Comparison of ENCODE assay signal across 21 mouse cellular contexts in genomic region chr7:113685349-113685748, GRCm38 (mm10).
DNase-seq lines count a peak whose midpoint lies in the region; ATAC-seq and TF ChIP-seq lines count a peak whose summit lies in the region.
"Had no signal": no experiment of that assay in that cellular context is flagged by ENCODE, and none has a peak within 500 bp of the region (broad histone marks: within the 10 kb centered on the region; RNA-seq: fewer than 3 reads in every experiment).

No protein-coding gene starts in this region.

- 81% methylated on average over 4 of the region's 4 CpGs for WGBS in heart, adult 2 months
- WGBS in heart, embryonic 10.5 days, result 89% methylated on average over 4 of the region's 4 CpGs
- whole genome bisulfite sequencing in heart, embryonic 12.5 days, result 88% methylated on average over 4 of the region's 4 CpGs

- H3K9ac ChIP-seq in heart, adult 2 months (ENCODE audit: low read depth, low read length), result no peak overlapping the region
- no peak overlapping the region for H3K9ac ChIP-seq in heart, embryonic 12.5 days

- no peak overlapping the region for H3K27ac ChIP-seq in heart, adult 2 months
- H3K27ac ChIP-seq in heart, embryonic 10.5 days, result no peak overlapping the region
- no peak overlapping the region for H3K27ac ChIP-seq in heart, embryonic 12.5 days (ENCODE audit: poor library complexity, severe bottlenecking)
- no peak overlapping the region for H3K27ac ChIP-seq in gastrocnemius, adult 2 months

- H3K4me2 ChIP-seq in heart, embryonic 12.5 days, result no peak overlapping the region

- H3K4me3 ChIP-seq in heart, adult 2 months, result no peak overlapping the region
- H3K4me3 ChIP-seq in heart, embryonic 10.5 days, result no peak overlapping the region
- no peak overlapping the region for H3K4me3 ChIP-seq in heart, embryonic 12.5 days
- no peak overlapping the region for H3K4me3 ChIP-seq in gastrocnemius, adult 2 months

- no peaks in the 10 kb centered on the region for H3K79me2 ChIP-seq in heart, adult 2 months (replicated peaks; ENCODE audit: control insufficient read depth, insufficient read depth, low read length)

- H3K4me1 ChIP-seq in heart, adult 2 months (ENCODE audit: control insufficient read depth, insufficient read depth, low read length), result no peaks in the 10 kb centered on the region
- peaks cover 13% of the 10 kb centered on the region for H3K4me1 ChIP-seq in heart, embryonic 10.5 days
- peaks cover 15% of the 10 kb centered on the region for H3K4me1 ChIP-seq in heart, embryonic 12.5 days (replicated peaks)

- no peaks in the 10 kb centered on the region; the same call in 1 of the 2 replicates for H3K27me3 ChIP-seq in heart, adult 2 months (ENCODE audit: control insufficient read depth, insufficient read depth, low read length)
- H3K27me3 ChIP-seq in heart, embryonic 10.5 days (ENCODE audit: insufficient read depth, poor library complexity, severe bottlenecking), result 0 out of 2 replicates have a peak, but pooled peaks cover 6% of the 10 kb centered on the region
- H3K27me3 ChIP-seq in heart, embryonic 12.5 days (replicated peaks), result no peaks in the 10 kb centered on the region; the same call in 1 of the 2 replicates

- no peak for TF ChIP-seq POLR2A in heart, adult 2 months (IDR thresholded peaks at IDR 0.05; ENCODE audit: insufficient read depth, low read depth, low read length)

- no peaks in the 10 kb centered on the region for H3K9me3 ChIP-seq in heart, embryonic 10.5 days
- H3K9me3 ChIP-seq in heart, embryonic 12.5 days (replicated peaks), result no peaks in the 10 kb centered on the region
- H3K9me3 ChIP-seq: G1E had no signal

- intact Hi-C loops in heart, adult 2 months (cut with DNase I), result no loop called here
- intact Hi-C loops in gastrocnemius, adult 2 months (cut with DNase I), result no loop called here

- TF ChIP-seq CTCF in heart, adult 2 months (IDR thresholded peaks at IDR 0.05), result no peak
- TF ChIP-seq CTCF in gastrocnemius, adult 2 months (IDR thresholded peaks at IDR 0.05), result no peak

- no peak for ATAC-seq in heart, embryonic 12.5 days (ENCODE audit: insufficient number of reproducible peaks, low FRiP score)
- ATAC-seq: activated CD4-positive, CD25-positive, alpha-beta regulatory T cell, adult 4 months; CD4-positive, CD25-positive, alpha-beta regulatory T cell, adult 4 months; Patski had no signal

- no peaks in the 10 kb centered on the region for H3K36me3 ChIP-seq in heart, adult 2 months (ENCODE audit: control insufficient read depth, insufficient read depth, low read length)
- no peaks in the 10 kb centered on the region for H3K36me3 ChIP-seq in heart, embryonic 10.5 days
- H3K36me3 ChIP-seq in heart, embryonic 12.5 days, result no peaks in the 10 kb centered on the region
- H3K36me3 ChIP-seq: G1E had no signal

- no peak for TF ChIP-seq EP300 in heart, adult 2 months (IDR thresholded peaks at IDR 0.05; ENCODE audit: insufficient read depth, low read depth, low read length)

- peak; percentile 61 for DNase-seq in heart, adult 11 months
- no peak for DNase-seq in heart, adult 2 months
- DNase-seq in heart, embryonic 10.5 days (ENCODE audit: low spot score), result peak; percentile 53
- DNase-seq in MN1 (ENCODE audit: low spot score), result peak; percentile 32
- DNase-seq in gastrocnemius, adult 2 months, result no peak
- DNase-seq: adrenal gland, adult 2 months; adrenal gland, adult 8-10 months; adrenal gland, postnatal 10 days; adrenal gland, postnatal 14 days; adrenal gland, postnatal 25 days; adrenal gland, postnatal 36 days; B cell, adult 2 months; cerebellum, adult 11 months; cerebellum, adult 11-12 months; cerebellum, adult 18-20 months; cerebellum, adult 2 months had no signal

Comparison
In these comparisons a context has a peak if more than half of its experiments do, and no peak if none do; other contexts are left out.
1. DNase-seq: peak in heart, adult 11 months (single experiment), heart, embryonic 10.5 days (single experiment) and MN1 (single experiment); none in heart, adult 2 months (0 of 2) and gastrocnemius, adult 2 months (single experiment).